Mouse (Mus musculus) urinary bladder, postnatal 10 days (tissue): ENCODE data around the gene Rxra.
A peak's percentile ranks its signal among the peaks of the same experiment; 100 is the strongest.

Experiments used
- DNase-seq: peaks from one replicate; pipeline ENCODE4 v3.0.0; 2022; ENCODE audit warnings: low spot score

The Rxra gene

GRCm38 (mm10) chr2:27670746-27671145, 5.5 kb upstream of the Rxra start:
- no peak for DNase-seq

- DNase-seq = no peak
Observed at GRCm38 (mm10) chr2:27671633-27672091, 4.6 kb upstream of the Rxra start.

- peak; percentile 47 for DNase-seq
Observed at GRCm38 (mm10) chr2:27676478-27677325, 462 bp downstream of the Rxra start.

- DNase-seq = no peak
Observed at GRCm38 (mm10) chr2:27677411-27678310, 1.4 kb downstream of the Rxra start.

- DNase-seq = no peak
Observed at GRCm38 (mm10) chr2:27678331-27678730, 2.1 kb downstream of the Rxra start.

GRCm38 (mm10) chr2:27678836-27679480, 2.7 kb downstream of the Rxra start:
- no peak for DNase-seq

- DNase-seq = no peak
Observed at GRCm38 (mm10) chr2:27679621-27680025, 3.4 kb downstream of the Rxra start.

- DNase-seq = no peak
Observed at GRCm38 (mm10) chr2:27680058-27680457, 3.8 kb downstream of the Rxra start.

GRCm38 (mm10) chr2:27680595-27680994, 4.4 kb downstream of the Rxra start:
- DNase-seq = no peak

- DNase-seq = no peak
Observed at GRCm38 (mm10) chr2:27681426-27681825, 5.2 kb downstream of the Rxra start.

- DNase-seq = no peak
Observed at GRCm38 (mm10) chr2:27682096-27682495, 5.9 kb downstream of the Rxra start.

GRCm38 (mm10) chr2:27684017-27684657, 7.9 kb downstream of the Rxra start:
- no peak for DNase-seq

- DNase-seq = no peak
Observed at GRCm38 (mm10) chr2:27685917-27686316, 9.7 kb downstream of the Rxra start.

GRCm38 (mm10) chr2:27686335-27686734, 10.1 kb downstream of the Rxra start:
- DNase-seq = no peak

GRCm38 (mm10) chr2:27687041-27687440, 10.8 kb downstream of the Rxra start:
- DNase-seq = no peak

GRCm38 (mm10) chr2:27687973-27688372, 11.7 kb downstream of the Rxra start:
- no peak for DNase-seq

GRCm38 (mm10) chr2:27690714-27691113, 14.5 kb downstream of the Rxra start:
- no peak for DNase-seq

GRCm38 (mm10) chr2:27691139-27691720, 15.0 kb downstream of the Rxra start:
- DNase-seq = no peak

- DNase-seq = no peak
Observed at GRCm38 (mm10) chr2:27692608-27693007, 16.4 kb downstream of the Rxra start.

- no peak for DNase-seq
Observed at GRCm38 (mm10) chr2:27693684-27694083, 17.4 kb downstream of the Rxra start.

GRCm38 (mm10) chr2:27699574-27699973, 23.3 kb downstream of the Rxra start:
- no peak for DNase-seq
